Mouse (Mus musculus): Measurements from ENCODE around the gene Hnrnpul2. TPM values are rescaled to one million over a fixed set of nuclear protein-coding genes. Genes with fewer than 3 reads are reported as not detected.

Gene Hnrnpul2
- 5.2 TPM for polyA plus RNA-seq (2017; shearing (Covaris generic))

DNA sequence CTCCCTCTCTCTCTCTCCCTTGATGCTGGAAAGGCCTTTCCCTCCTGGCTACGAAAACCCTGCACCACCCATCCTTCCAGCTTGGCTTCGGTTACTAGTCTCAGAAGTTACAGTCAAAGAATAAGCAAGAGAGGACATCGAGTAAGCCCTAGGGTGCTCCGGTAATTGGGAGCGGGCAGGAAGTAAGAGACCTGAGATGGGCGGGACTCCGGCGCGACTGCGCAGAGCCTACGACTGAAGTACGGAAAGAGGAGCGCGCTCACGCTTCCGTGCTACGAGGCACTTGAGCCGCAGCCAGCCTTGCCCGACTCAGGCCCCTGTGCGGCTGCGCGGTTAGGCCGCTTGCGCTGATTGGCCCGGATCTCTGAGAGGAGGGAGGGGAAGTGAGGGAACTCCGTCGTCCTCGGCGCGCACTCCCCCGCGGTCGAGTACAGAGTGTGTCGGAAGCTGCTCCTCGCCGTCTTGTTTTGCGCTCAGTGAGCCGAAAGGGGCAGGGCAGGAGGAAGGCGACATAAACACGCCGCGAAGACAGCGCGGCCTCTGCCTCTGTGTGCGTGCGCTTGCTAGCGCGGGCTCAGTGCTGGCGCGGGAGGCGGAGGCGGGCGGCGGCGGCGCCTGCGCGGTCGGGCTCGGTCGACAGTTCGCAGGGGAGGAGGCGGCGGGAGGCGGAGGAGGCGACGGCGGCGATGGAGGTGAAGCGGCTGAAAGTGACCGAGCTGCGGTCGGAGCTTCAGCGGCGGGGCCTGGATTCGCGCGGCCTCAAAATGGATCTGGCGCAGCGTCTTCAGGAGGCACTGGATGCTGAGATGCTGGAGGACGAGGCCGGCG, at the start of gene Hnrnpul2:
Gene Hnrnpul2, plus strand, starts transcription at position 415 of the 828 bp plus-strand sequence.

DNA sequence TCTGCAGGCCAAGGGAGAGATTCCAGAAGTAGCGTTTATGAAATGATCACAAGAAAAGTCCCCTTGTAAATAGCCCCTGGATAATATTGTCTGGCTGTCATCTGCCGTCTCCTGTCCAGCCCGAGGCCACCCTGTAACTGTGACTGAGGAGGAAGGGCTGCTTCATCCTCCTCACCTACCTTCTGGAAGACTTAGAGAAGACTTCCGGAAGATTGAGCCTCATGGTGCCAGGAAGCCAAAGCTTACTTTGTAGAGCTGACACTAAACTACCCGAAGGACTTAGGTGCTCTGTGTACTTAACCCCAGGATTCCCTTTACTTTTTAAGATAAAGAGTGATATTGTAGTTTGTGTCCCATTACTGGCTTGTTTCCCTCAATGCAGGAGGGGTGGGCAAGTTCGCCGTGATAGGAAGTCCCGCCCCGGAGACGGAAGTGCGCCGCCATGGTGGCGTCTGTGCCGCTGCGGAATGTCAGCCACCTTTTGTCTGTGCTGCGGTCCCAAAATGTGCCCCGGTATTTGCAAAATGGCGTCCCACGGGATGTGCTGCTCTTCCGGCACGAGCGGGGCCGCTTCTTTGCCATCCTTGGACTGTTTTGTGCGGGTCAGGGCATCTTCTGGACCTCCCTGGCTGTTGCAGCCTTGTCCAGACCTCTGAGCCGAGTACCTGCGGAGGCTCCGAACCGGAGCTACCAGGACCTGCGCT, 49.1 kb upstream of the Hnrnpul2 start, which contains the start of gene Tmem223:
Gene Tmem223, plus strand, starts transcription at position 430 of the 704 bp plus-strand sequence.

DNA sequence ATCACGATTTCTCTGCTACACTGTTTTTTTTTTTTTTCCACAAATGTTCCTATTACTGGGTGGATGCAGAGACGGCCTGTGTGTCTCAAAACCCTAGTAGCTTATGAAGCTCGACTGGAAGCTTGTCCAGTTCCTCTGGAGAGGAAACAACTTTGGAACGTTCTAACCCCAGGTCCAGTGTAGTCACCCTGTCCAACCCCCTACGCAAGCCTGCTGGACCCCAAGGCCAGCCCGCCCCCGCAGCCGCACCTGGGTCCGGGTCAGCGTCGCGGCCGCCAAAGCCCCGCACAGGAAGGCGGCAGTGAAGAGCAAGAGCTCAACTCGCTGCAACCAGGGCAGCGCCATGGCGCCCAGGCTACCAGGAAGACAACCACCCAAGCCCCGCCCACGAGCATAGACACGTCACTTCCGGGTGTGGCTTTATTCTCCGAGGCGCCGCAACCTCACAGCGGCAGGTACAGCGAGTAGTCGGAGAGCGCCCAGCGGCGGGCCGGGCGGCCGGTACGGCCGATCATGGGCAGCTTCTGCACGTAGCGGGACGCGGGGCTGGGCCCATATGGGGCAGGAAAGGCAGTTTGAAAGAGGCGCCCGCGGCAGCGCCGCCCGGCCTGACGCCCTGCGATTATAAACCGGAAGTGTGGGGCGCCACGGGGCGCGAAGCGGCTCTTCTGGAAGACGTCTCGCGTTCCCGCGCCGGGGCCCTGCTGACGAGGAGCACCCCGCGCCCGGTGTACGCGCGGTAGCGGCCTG, 45.5 kb upstream of the Hnrnpul2 start, which contains the start of gene Tmem179b:
Gene Tmem179b, minus strand, starts transcription at position 382 of the 750 bp plus-strand sequence.

DNA sequence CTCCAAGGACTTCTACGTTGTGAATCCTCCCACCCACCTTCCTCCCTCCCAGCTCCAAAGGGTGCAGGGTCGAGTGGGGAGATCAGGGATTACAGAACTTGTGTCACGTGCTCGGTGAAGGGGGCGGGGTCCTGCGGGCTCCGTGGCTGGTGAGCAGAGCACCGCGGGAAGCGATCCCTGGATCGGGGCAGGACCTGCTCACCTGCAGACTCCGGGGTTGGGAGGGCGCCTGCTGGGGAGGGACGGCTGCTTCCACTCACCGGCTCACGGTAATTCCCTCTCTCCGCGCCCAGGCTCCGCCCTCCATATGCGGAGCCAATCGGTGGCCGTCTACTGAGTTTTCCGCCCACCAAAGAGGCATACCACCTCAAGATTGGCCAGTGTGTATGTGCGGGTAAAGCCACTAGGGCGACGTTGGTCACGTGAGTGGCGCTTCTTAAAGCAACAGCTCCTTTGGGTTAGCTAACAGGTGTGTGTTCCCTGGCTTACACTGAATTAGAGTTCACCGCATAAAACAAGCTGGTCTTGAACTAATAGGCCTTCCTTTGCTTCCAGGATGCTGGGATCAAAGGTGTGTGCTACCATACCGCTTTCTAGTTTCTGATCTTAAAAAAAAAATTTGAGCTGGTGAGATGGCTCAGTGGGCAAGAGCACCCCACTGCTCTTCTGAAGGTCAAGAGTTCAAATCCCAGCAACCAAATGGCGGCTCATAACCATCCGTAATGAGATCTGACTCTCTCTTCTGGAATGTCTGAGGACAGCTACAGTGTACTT, 33.6 kb upstream of the Hnrnpul2 start, which contains the start of gene Taf6l:
Gene Taf6l, minus strand, starts transcription at position 410 of the 774 bp plus-strand sequence.

GRCm38 (mm10) chr19:8798264-8798946, 21.4 kb upstream of the Hnrnpul2 start, which contains the start of gene Polr2g:
TSS of gene Polr2g (minus strand) at chr19:8798577.

GRCm38 (mm10) chr19:8802130-8802821, 17.5 kb upstream of the Hnrnpul2 start, which contains the start of gene Zbtb3:
TSS of gene Zbtb3 (plus strand) at chr19:8802555.

DNA sequence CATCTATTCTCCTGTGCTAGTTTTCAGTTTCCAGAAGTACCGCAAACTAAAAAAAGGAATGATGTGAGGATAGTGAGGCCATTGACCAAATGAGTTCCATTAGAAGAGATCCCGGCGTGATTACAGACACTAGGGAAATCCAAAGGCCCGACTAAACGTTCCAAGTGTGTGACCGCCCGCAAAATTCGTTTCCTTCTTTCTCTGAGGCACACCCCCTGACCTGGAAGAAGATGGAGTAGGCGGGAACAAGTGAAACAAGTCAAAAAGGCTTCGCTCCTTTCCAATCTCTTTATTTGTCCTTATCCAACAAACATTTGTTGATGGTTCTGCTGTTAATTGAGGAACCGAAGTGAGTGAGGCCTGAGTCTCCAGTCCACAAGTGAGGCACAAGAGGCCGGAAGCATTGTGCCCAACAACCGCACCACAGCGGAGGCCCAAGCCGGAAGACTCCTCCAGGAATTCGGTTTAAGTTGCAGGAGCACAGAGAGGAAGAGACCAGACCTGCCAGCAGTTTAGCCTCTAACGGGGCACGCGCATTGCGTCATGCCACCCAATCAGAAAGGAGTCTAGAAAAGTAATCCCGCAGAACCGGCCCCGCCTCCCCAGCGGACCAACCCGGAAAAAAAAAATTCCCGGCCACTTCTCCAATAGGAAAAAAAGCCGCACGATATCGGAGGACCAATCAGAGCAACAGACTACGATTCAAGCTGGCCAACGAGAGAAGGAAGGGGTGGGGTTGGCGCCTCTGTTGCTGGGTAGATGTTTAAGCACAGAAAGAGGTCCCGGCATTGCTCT, 812 bp upstream of the Hnrnpul2 start, which contains the start of gene Ttc9c:
Gene Ttc9c, minus strand, starts transcription at position 533 of the 795 bp plus-strand sequence.

DNA sequence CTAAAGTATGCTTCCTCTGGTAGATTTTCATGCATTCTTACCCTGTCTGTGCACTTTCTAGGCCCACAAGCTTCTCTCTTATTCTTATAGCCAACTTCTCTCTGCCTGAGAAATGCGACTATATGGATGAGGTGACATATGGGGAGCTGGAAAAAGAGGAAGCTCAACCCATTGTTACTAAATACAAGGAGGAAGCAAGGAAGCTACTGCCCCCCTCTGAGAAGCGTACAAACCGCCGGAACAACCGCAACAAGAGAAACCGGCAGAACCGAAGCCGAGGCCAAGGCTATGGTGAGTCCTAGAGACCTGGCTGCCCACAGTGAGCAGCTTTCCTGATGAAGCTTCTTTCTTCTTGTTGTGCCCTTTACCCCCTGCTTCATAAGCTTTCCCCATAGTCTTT, 9.8 kb downstream of the Hnrnpul2 start, which contains the start of gene AC129217.1:
Gene AC129217.1, plus strand, starts transcription at position 114 of the 400 bp plus-strand sequence.

DNA sequence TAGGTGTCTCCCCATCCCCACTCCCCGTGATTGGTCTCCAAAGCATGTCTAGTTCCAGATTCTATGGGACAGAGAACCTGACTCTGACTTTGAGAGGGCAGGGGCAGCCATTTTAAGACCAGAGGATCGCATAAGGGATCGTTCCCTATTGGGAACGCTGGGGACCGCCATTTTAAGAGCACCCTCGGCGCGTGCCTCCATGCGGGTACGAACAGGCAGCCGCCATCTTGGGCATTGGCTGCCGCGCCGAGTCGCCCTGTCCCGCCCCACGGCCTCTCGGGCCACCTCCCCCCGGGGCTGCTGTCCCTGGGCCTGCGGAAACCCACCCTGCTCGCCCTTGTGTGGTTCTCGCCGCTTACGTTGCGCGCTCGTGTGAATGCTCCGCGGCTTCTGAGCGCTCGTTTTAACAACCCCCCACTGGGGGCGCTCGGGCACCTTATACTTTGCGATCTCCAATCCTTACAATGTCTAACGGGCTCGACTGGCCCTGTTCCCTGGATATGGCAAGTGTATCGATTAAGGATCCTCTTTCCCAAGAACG, 17.5 kb downstream of the Hnrnpul2 start, which contains the start of gene Bscl2:
Gene Bscl2, plus strand, starts transcription at position 217 of the 541 bp plus-strand sequence.

DNA sequence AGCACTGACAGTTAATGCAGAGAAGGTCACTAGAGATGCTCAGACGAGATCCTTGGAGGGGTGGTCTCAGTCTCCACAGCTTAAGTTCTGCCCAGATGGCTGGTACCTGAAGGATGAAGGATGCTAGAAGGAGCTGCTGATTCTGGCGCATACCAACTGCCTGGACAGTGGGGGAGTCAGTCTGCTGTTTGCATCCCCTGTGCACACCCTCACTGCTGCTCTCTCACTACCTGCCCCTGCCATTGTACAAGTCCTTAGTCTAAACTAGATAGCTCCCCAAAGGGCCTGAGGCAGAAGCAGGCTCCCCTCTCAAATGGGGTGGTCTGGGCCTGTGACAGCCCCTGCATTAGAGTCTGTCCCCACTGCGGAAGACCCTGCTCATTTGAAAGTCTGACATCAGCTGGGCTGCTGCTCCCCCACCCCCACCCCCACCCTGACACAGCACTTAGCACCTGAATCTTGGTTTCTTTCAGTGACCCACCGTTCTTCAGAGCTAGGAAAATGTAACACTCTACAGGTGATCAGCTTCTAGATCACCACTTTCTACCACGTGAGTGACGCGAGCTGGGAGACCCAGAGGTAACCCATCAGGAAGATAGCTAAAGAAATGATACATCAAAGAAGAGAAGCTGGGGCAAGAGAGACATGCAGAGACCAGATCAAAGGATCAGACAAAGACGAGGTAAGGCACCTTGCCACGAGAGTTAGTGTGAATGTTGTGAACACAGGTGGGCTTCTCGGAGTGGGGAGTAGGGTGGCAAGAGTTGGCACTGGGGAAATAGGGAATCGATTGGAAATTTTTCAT, 19.5 kb downstream of the Hnrnpul2 start, which contains the start of gene Gng3:
Gene Gng3, minus strand, starts transcription at position 92 of the 805 bp plus-strand sequence.

GRCm38 (mm10) chr19:8850402-8850901, 30.6 kb downstream of the Hnrnpul2 start, which contains the start of gene Lrrn4cl:
TSS of gene Lrrn4cl (plus strand) at chr19:8850768.

GRCm38 (mm10) chr19:8871267-8872186, 51.7 kb downstream of the Hnrnpul2 start, which contains the start of gene Ubxn1:
TSS of gene Ubxn1 (plus strand) at chr19:8871496.

GRCm38 (mm10) chr19:8880311-8881033, 60.7 kb downstream of the Hnrnpul2 start, which contains the start of gene Uqcc3:
TSS of gene Uqcc3 (minus strand) at chr19:8880923.

DNA sequence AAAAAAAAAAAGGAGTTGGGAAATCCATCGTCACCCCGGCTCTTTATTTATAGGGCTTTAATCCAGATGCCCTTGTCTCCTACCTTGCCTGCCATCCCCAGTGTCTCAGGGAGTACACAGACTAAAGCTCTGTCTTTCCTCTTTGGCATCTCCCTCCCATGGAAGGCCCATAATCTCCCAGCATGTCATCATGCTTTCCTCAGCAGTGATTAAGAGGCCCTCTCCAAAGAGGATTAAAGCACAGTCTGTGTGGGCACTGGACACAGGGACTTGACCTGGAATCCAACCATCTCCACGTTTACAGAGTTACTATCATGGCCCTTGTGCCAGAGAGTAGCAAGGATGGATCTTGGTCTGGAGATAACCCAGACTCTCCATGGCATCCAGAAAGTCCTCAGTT, 63.8 kb downstream of the Hnrnpul2 start, which contains the start of the genes Lbhd1 and Gm49403:
Gene Lbhd1, plus strand, starts transcription at position 117 of the 400 bp plus-strand sequence.
Gene Gm49403, plus strand, starts transcription at position 315 of the 400 bp plus-strand sequence.

